Mouse (Mus musculus) right cerebral cortex, adult 18-20 months (tissue): ENCODE measurements around the gene Atp5l.

ENCODE experiments used
- DNase-seq: peaks from one replicate; pipeline ENCODE4 v3.0.0; 2022; ENCODE audit warnings: mixed read lengths

Atp5l gene

GRCm38 (mm10) chr9:44891210-44891609 is 29.3 kb downstream of the Atp5l start:
- DNase-seq: no peak

GRCm38 (mm10) chr9:44890122-44890521 is 30.4 kb downstream of the Atp5l start:
- DNase-seq: no peak

- no peak for DNase-seq
These were observed 32.4 kb downstream of the Atp5l start for GRCm38 (mm10) chr9:44888114-44888624.

GRCm38 (mm10) chr9:44882981-44883569 is 37.5 kb downstream of the Atp5l start:
- DNase-seq: peak; percentile 81

- DNase-seq: peak; percentile 50
These were observed 38.0 kb downstream of the Atp5l start for GRCm38 (mm10) chr9:44882436-44882980.

GRCm38 (mm10) chr9:44881941-44882435 is 38.6 kb downstream of the Atp5l start:
- DNase-seq: peak; percentile 76

- DNase-seq: peak; percentile 98
These were observed 39.2 kb downstream of the Atp5l start, which contains the start of gene Kmt2a for GRCm38 (mm10) chr9:44881221-44881871. Gene Kmt2a, minus strand, starts transcription at chr9:44881296.

- DNase-seq: peak; percentile 30
These were observed 40.0 kb downstream of the Atp5l start for GRCm38 (mm10) chr9:44880309-44881081.

- DNase-seq: peak; percentile 29
These were observed 40.8 kb downstream of the Atp5l start for GRCm38 (mm10) chr9:44879694-44880271.

- DNase-seq: peak; percentile 45
These were observed 41.6 kb downstream of the Atp5l start for GRCm38 (mm10) chr9:44878776-44879500.

GRCm38 (mm10) chr9:44877686-44878085 is 42.9 kb downstream of the Atp5l start:
- no peak for DNase-seq

- DNase-seq: peak; percentile 71
These were observed 45.1 kb downstream of the Atp5l start for GRCm38 (mm10) chr9:44875476-44875875.

GRCm38 (mm10) chr9:44874198-44874597 is 46.3 kb downstream of the Atp5l start:
- no peak for DNase-seq

- DNase-seq: no peak
These were observed 46.9 kb downstream of the Atp5l start for GRCm38 (mm10) chr9:44873665-44874064.

GRCm38 (mm10) chr9:44868336-44869094 is 52.0 kb downstream of the Atp5l start:
- DNase-seq: no peak

GRCm38 (mm10) chr9:44867664-44868063 is 52.9 kb downstream of the Atp5l start:
- no peak for DNase-seq

GRCm38 (mm10) chr9:44866501-44867240 is 53.9 kb downstream of the Atp5l start:
- no peak for DNase-seq
